ENCODE assay signal across 8 mouse cellular contexts in genomic region chr4:117867823-117868222, GRCm38 (mm10). TPM values are rescaled to one million over a fixed set of nuclear protein-coding genes. Genes with fewer than 3 reads are reported as not detected.
DNase-seq lines count a peak whose midpoint lies in the region; ATAC-seq lines count a peak whose summit lies in the region.

No protein-coding gene starts in this region.

- no peak overlapping the region for H3K4me3 ChIP-seq in kidney, embryonic 14.5 days (ENCODE audit: low read length)
- H3K4me3 ChIP-seq in limb, embryonic 12.5 days (replicated peaks), result no peak overlapping the region
- no peak overlapping the region for H3K4me3 ChIP-seq in midbrain, embryonic 13.5 days (replicated peaks)

- H3K4me2 ChIP-seq in kidney, embryonic 14.5 days (replicated peaks; ENCODE audit: low read depth, low read length), result no peak overlapping the region; the same call in 1 of the 2 replicates
- peak overlapping the region; percentile 35 for H3K4me2 ChIP-seq in limb, embryonic 12.5 days
- H3K4me2 ChIP-seq in midbrain, embryonic 13.5 days (replicated peaks), result peak overlapping the region; percentile 30; the same call in 1 of the 2 replicates

- no peaks in the 10 kb centered on the region for H3K36me3 ChIP-seq in kidney, embryonic 14.5 days (ENCODE audit: control insufficient read depth, insufficient read depth, low read length)
- H3K36me3 ChIP-seq in limb, embryonic 12.5 days, result peaks cover 28% of the 10 kb centered on the region
- H3K36me3 ChIP-seq in midbrain, embryonic 13.5 days, result no peaks in the 10 kb centered on the region; the same call in 1 of the 2 replicates

- peaks cover 27% of the 10 kb centered on the region for H3K4me1 ChIP-seq in kidney, embryonic 14.5 days (ENCODE audit: control insufficient read depth, insufficient read depth, low read length)
- peaks cover 27% of the 10 kb centered on the region for H3K4me1 ChIP-seq in limb, embryonic 12.5 days (replicated peaks)
- peaks cover 32% of the 10 kb centered on the region for H3K4me1 ChIP-seq in midbrain, embryonic 13.5 days (replicated peaks)

- peak; percentile 67 for DNase-seq in kidney, adult 18-20 months
- DNase-seq in adrenal gland, adult 18-20 months (ENCODE audit: low spot score in 2 of 2), result peak; percentile 54 to 69
- DNase-seq in heart, postnatal 14 days, result peak; percentile 71 to 78
- peak; percentile 24 to 63 for DNase-seq in thymus, postnatal 10 days (ENCODE audit: low spot score in 2 of 2)

- no peak overlapping the region for H3K27ac ChIP-seq in kidney, embryonic 14.5 days (ENCODE audit: low read depth, low read length)
- no peak overlapping the region for H3K27ac ChIP-seq in limb, embryonic 12.5 days
- no peak overlapping the region for H3K27ac ChIP-seq in midbrain, embryonic 13.5 days

- no peak for ATAC-seq in kidney, embryonic 14.5 days (ENCODE audit: low FRiP score, low TSS enrichment)
- 0 out of 2 replicates have a peak, but pooled peaks have one; percentile 27 for ATAC-seq in erythroblast, adult 5-6 weeks (replicated peaks; ENCODE audit: low FRiP score, poor library complexity, severe bottlenecking)
- no peak for ATAC-seq in limb, embryonic 12.5 days (ENCODE audit: insufficient number of reproducible peaks, insufficient read depth, low FRiP score, low TSS enrichment, low read depth)
- ATAC-seq in midbrain, embryonic 13.5 days, result no peak

- 17% methylated on average over 24 of the region's 24 CpGs for WGBS in kidney, embryonic 14.5 days
- WGBS in limb, embryonic 12.5 days, result 13% methylated on average over 24 of the region's 24 CpGs
- 13% methylated on average over 24 of the region's 24 CpGs for WGBS in midbrain, embryonic 13.5 days

- intact Hi-C loops in heart, postnatal 14 days (cut with DNase I), result loop anchor here (2.0 to 10.0 kb wide), 2 partner anchors 37 to 163 kb away; no protein-coding TSS in a partner anchor

- H3K9me3 ChIP-seq in kidney, embryonic 14.5 days (ENCODE audit: control insufficient read depth, low read length), result no peaks in the 10 kb centered on the region
- no peaks in the 10 kb centered on the region for H3K9me3 ChIP-seq in limb, embryonic 12.5 days
- H3K9me3 ChIP-seq in midbrain, embryonic 13.5 days, result no peaks in the 10 kb centered on the region

- no peaks in the 10 kb centered on the region for H3K27me3 ChIP-seq in kidney, embryonic 14.5 days (ENCODE audit: control insufficient read depth, insufficient read depth, low read length)
- no peaks in the 10 kb centered on the region for H3K27me3 ChIP-seq in limb, embryonic 12.5 days
- H3K27me3 ChIP-seq in midbrain, embryonic 13.5 days, result peaks cover 6% of the 10 kb centered on the region; the same call in 1 of the 2 replicates

- H3K9ac ChIP-seq in kidney, embryonic 14.5 days (ENCODE audit: low read depth, low read length), result no peak overlapping the region
- 0 out of 2 replicates have a peak overlapping the region, but pooled peaks have one; percentile 34 for H3K9ac ChIP-seq in limb, embryonic 12.5 days (replicated peaks)
- H3K9ac ChIP-seq in midbrain, embryonic 13.5 days (replicated peaks), result no peak overlapping the region

RNA-seq across cellular contexts. Expression of gene Ccdc24, which starts 4.5 kb away (rescaled TPM):
- polyA plus RNA-seq in kidney, embryonic 14.5 days (2014; fragmentation: Nextera tagmentation; extraction: Ambion mirVana), result 1.8 and 2.0 TPM in 2 replicates
- under 1 TPM; 0.70 to 0.99 TPM for total RNA-seq in adrenal gland, adult 18-20 months (2021)
- not detected in 2 replicates for total RNA-seq in erythroblast, adult 5-6 weeks (2015; ENCODE audit: low replicate concordance)
- 0.43 and 5.3 TPM in 2 replicates for total RNA-seq in erythroblast, adult 5-6 weeks (2017; ENCODE audit: low replicate concordance)
- total RNA-seq in heart, postnatal 14 days (2021), result under 1 TPM; 0.39 to 0.45 TPM
- polyA plus RNA-seq in limb, embryonic 12.5 days (2016; fragmentation: Nextera tagmentation; extraction: Ambion mirVana), result 2.2 and 2.7 TPM in 2 replicates
- 3.0 and 3.4 TPM in 2 replicates for polyA plus RNA-seq in midbrain, embryonic 13.5 days (2015; fragmentation: Nextera tagmentation; extraction: Ambion mirVana)

RNA-seq across cellular contexts. Expression of gene B4galt2, which starts 15.5 kb away (rescaled TPM):
- 30.9 and 31.5 TPM in 2 replicates for polyA plus RNA-seq in kidney, embryonic 14.5 days (2014; fragmentation: Nextera tagmentation; extraction: Ambion mirVana)
- total RNA-seq in adrenal gland, adult 18-20 months (2021), result 10 to 100 TPM in 1 of 2 experiments, 1 to 10 TPM in 1; 9.9 to 12.9 TPM
- total RNA-seq in erythroblast, adult 5-6 weeks (2015; ENCODE audit: low replicate concordance), result 0.19 TPM in 1 of 2 replicates, not detected in the other
- 0.14 TPM in 1 of 2 replicates, not detected in the other for total RNA-seq in erythroblast, adult 5-6 weeks (2017; ENCODE audit: low replicate concordance)
- 1 to 10 TPM; 7.5 to 8.0 TPM for total RNA-seq in heart, postnatal 14 days (2021)
- polyA plus RNA-seq in limb, embryonic 12.5 days (2016; fragmentation: Nextera tagmentation; extraction: Ambion mirVana), result 36.4 and 39.8 TPM in 2 replicates
- 42.7 and 42.8 TPM in 2 replicates for polyA plus RNA-seq in midbrain, embryonic 13.5 days (2015; fragmentation: Nextera tagmentation; extraction: Ambion mirVana)

RNA-seq across cellular contexts. Expression of gene Atp6v0b, which starts 19.3 kb away (rescaled TPM):
- polyA plus RNA-seq in kidney, embryonic 14.5 days (2014; fragmentation: Nextera tagmentation; extraction: Ambion mirVana), result 182 and 213 TPM in 2 replicates
- total RNA-seq in adrenal gland, adult 18-20 months (2021), result 100 to 1,000 TPM; 222 to 245 TPM
- total RNA-seq in erythroblast, adult 5-6 weeks (2015; ENCODE audit: low replicate concordance), result 214 and 246 TPM in 2 replicates
- total RNA-seq in erythroblast, adult 5-6 weeks (2017; ENCODE audit: low replicate concordance), result 60.4 and 72.2 TPM in 2 replicates
- 100 to 1,000 TPM; 128 to 129 TPM for total RNA-seq in heart, postnatal 14 days (2021)
- polyA plus RNA-seq in limb, embryonic 12.5 days (2016; fragmentation: Nextera tagmentation; extraction: Ambion mirVana), result 160 and 175 TPM in 2 replicates
- polyA plus RNA-seq in midbrain, embryonic 13.5 days (2015; fragmentation: Nextera tagmentation; extraction: Ambion mirVana), result 458 and 469 TPM in 2 replicates

RNA-seq across cellular contexts. Expression of gene Dph2, which starts 24.0 kb away (rescaled TPM):
- 19.1 and 22.0 TPM in 2 replicates for polyA plus RNA-seq in kidney, embryonic 14.5 days (2014; fragmentation: Nextera tagmentation; extraction: Ambion mirVana)
- 10 to 100 TPM; 11.7 to 13.3 TPM for total RNA-seq in adrenal gland, adult 18-20 months (2021)
- total RNA-seq in erythroblast, adult 5-6 weeks (2015; ENCODE audit: low replicate concordance), result 0.96 and 2.9 TPM in 2 replicates
- 0.51 and 1.5 TPM in 2 replicates for total RNA-seq in erythroblast, adult 5-6 weeks (2017; ENCODE audit: low replicate concordance)
- total RNA-seq in heart, postnatal 14 days (2021), result 1 to 10 TPM; 2.7 to 2.9 TPM
- polyA plus RNA-seq in limb, embryonic 12.5 days (2016; fragmentation: Nextera tagmentation; extraction: Ambion mirVana), result 18.3 and 18.8 TPM in 2 replicates
- 26.0 and 26.1 TPM in 2 replicates for polyA plus RNA-seq in midbrain, embryonic 13.5 days (2015; fragmentation: Nextera tagmentation; extraction: Ambion mirVana)

RNA-seq across cellular contexts. Expression of gene Slc6a9, which starts 33.5 kb away (rescaled TPM):
- 9.4 and 11.0 TPM in 2 replicates for polyA plus RNA-seq in kidney, embryonic 14.5 days (2014; fragmentation: Nextera tagmentation; extraction: Ambion mirVana)
- 10 to 100 TPM in 1 of 2 experiments, 1 to 10 TPM in 1; 6.5 to 11.8 TPM for total RNA-seq in adrenal gland, adult 18-20 months (2021)
- 161 and 176 TPM in 2 replicates for total RNA-seq in erythroblast, adult 5-6 weeks (2015; ENCODE audit: low replicate concordance)
- 245 and 274 TPM in 2 replicates for total RNA-seq in erythroblast, adult 5-6 weeks (2017; ENCODE audit: low replicate concordance)
- total RNA-seq in heart, postnatal 14 days (2021), result 1 to 10 TPM; 2.6 to 4.1 TPM
- polyA plus RNA-seq in limb, embryonic 12.5 days (2016; fragmentation: Nextera tagmentation; extraction: Ambion mirVana), result 14.7 and 16.5 TPM in 2 replicates
- polyA plus RNA-seq in midbrain, embryonic 13.5 days (2015; fragmentation: Nextera tagmentation; extraction: Ambion mirVana), result 14.9 and 16.1 TPM in 2 replicates

Comparison
In these comparisons a context has a peak if more than half of its experiments do, and no peak if none do; other contexts are left out.
1. RNA of gene B4galt2, which starts 15.5 kb away (total RNA-seq): 9.9 to 12.9 TPM in adrenal gland, adult 18-20 months and 7.5 to 8.0 TPM in heart, postnatal 14 days; 0.14 to 0.19 TPM in erythroblast, adult 5-6 weeks; every median in the first group is over 4 times any median in the second.
2. Peak in every context shown above with its lines, with median percentiles within 50 percentile points of each other: DNase-seq.